Mouse (Mus musculus): ENCODE measurements around the gene Art4. TPM values are rescaled to one million over a fixed set of nuclear protein-coding genes. Genes with fewer than 3 reads are reported as not detected.

The Art4 gene
- 14.4 and 16.5 TPM in 2 replicates for polyA plus RNA-seq (2015; fragmentation: Nextera tagmentation; extraction: Ambion mirVana)

GRCm38 (mm10) chr6:136857186-136857872, at the start of gene Art4:
Art4 (minus strand) TSS chr6:136857733.
- H3K4me2 ChIP-seq: peak within 1 kb of the TSS; percentile 64
- peak within 1 kb of the TSS; percentile 95 for H3K27ac ChIP-seq
- H3K9me3 ChIP-seq (replicated peaks): no peaks in the 10 kb centered on the region
- ATAC-seq (replicated peaks; ENCODE audit: insufficient number of reproducible peaks, insufficient read depth, low FRiP score, low read depth): peak; percentile 53
- no peaks in the 10 kb centered on the region for H3K36me3 ChIP-seq
- peak within 1 kb of the TSS; percentile 46 for H3K9ac ChIP-seq
- peak within 1 kb of the TSS; percentile 43 for H3K4me3 ChIP-seq
- H3K4me1 ChIP-seq (replicated peaks): peaks cover 58% of the 10 kb centered on the region
- H3K27me3 ChIP-seq: no peaks in the 10 kb centered on the region
- 14% methylated on average over 18 of the region's 18 CpGs for WGBS

GRCm38 (mm10) chr6:136906937-136907293, 49.4 kb upstream of the Art4 start:
- Histone ChIP-seq H3K27me3 (no peaks in the 10 kb centered on the region), H3K9me3 (replicated peaks) (no peaks in the 10 kb centered on the region), H3K4me3 (no peak overlapping the region), H3K4me2 (no peak overlapping the region), H3K4me1 (replicated peaks) (peaks cover 15% of the 10 kb centered on the region), H3K36me3 (no peaks in the 10 kb centered on the region), H3K27ac (no peak overlapping the region), H3K9ac (no peak overlapping the region)
- ATAC-seq (replicated peaks; ENCODE audit: insufficient number of reproducible peaks, insufficient read depth, low FRiP score, low read depth): no peak
- WGBS: 74% methylated on average over 10 of the region's 10 CpGs

GRCm38 (mm10) chr6:136906283-136906936, 48.9 kb upstream of the Art4 start:
- no peak overlapping the region for H3K4me3 ChIP-seq
- H3K9me3 ChIP-seq (replicated peaks): no peaks in the 10 kb centered on the region
- no peak overlapping the region for H3K9ac ChIP-seq
- no peak overlapping the region for H3K4me2 ChIP-seq
- H3K27me3 ChIP-seq: no peaks in the 10 kb centered on the region
- 69% methylated on average over 19 of the region's 19 CpGs for WGBS
- H3K36me3 ChIP-seq: no peaks in the 10 kb centered on the region
- no peak overlapping the region for H3K27ac ChIP-seq
- peaks cover 15% of the 10 kb centered on the region for H3K4me1 ChIP-seq (replicated peaks)
- no peak; the same call in 1 of the 2 replicates for ATAC-seq (replicated peaks; ENCODE audit: insufficient number of reproducible peaks, insufficient read depth, low FRiP score, low read depth)

GRCm38 (mm10) chr6:136903885-136904470, 46.4 kb upstream of the Art4 start:
- Histone ChIP-seq H3K36me3 (no peaks in the 10 kb centered on the region), H3K9me3 (replicated peaks) (no peaks in the 10 kb centered on the region), H3K4me2 (no peak overlapping the region), H3K4me1 (replicated peaks) (0 out of 2 replicates have a peak, but pooled peaks cover 6% of the 10 kb centered on the region), H3K9ac (no peak overlapping the region), H3K4me3 (no peak overlapping the region), H3K27me3 (no peaks in the 10 kb centered on the region), H3K27ac (no peak overlapping the region)
- WGBS: 62% methylated on average over 8 of the region's 8 CpGs
- no peak for ATAC-seq (replicated peaks; ENCODE audit: insufficient number of reproducible peaks, insufficient read depth, low FRiP score, low read depth)

- no peaks in the 10 kb centered on the region for H3K9me3 ChIP-seq (replicated peaks)
- no peak overlapping the region for H3K4me2 ChIP-seq
- H3K4me3 ChIP-seq: no peak overlapping the region
- no peak overlapping the region for H3K27ac ChIP-seq
- peaks cover 16% of the 10 kb centered on the region for H3K4me1 ChIP-seq (replicated peaks)
- no peak overlapping the region for H3K9ac ChIP-seq
- WGBS: 79% methylated on average over 9 of the region's 9 CpGs
- ATAC-seq (replicated peaks; ENCODE audit: insufficient number of reproducible peaks, insufficient read depth, low FRiP score, low read depth): no peak
- no peaks in the 10 kb centered on the region for H3K36me3 ChIP-seq
- no peaks in the 10 kb centered on the region for H3K27me3 ChIP-seq
Observed at GRCm38 (mm10) chr6:136902527-136902926, 45.0 kb upstream of the Art4 start.

GRCm38 (mm10) chr6:136901010-136901409, 43.5 kb upstream of the Art4 start:
- H3K27me3 ChIP-seq: no peaks in the 10 kb centered on the region
- no peak for ATAC-seq (replicated peaks; ENCODE audit: insufficient number of reproducible peaks, insufficient read depth, low FRiP score, low read depth)
- H3K9ac ChIP-seq: no peak overlapping the region
- peaks cover 16% of the 10 kb centered on the region for H3K4me1 ChIP-seq (replicated peaks)
- WGBS: 72% methylated on average over 2 of the region's 2 CpGs
- no peaks in the 10 kb centered on the region for H3K36me3 ChIP-seq
- no peak overlapping the region for H3K4me3 ChIP-seq
- H3K27ac ChIP-seq: no peak overlapping the region
- H3K9me3 ChIP-seq (replicated peaks): no peaks in the 10 kb centered on the region
- no peak overlapping the region for H3K4me2 ChIP-seq

GRCm38 (mm10) chr6:136900369-136901009, 43.0 kb upstream of the Art4 start:
- WGBS: 46% methylated on average over 4 of the region's 4 CpGs
- Histone ChIP-seq H3K9me3 (replicated peaks) (no peaks in the 10 kb centered on the region), H3K4me3 (no peak overlapping the region), H3K36me3 (no peaks in the 10 kb centered on the region), H3K27ac (no peak overlapping the region), H3K9ac (no peak overlapping the region), H3K4me2 (no peak overlapping the region), H3K4me1 (replicated peaks) (peaks cover 16% of the 10 kb centered on the region), H3K27me3 (no peaks in the 10 kb centered on the region)
- no peak for ATAC-seq (replicated peaks; ENCODE audit: insufficient number of reproducible peaks, insufficient read depth, low FRiP score, low read depth)

GRCm38 (mm10) chr6:136898954-136899353, 41.4 kb upstream of the Art4 start:
- H3K4me2 ChIP-seq: no peak overlapping the region
- ATAC-seq (replicated peaks; ENCODE audit: insufficient number of reproducible peaks, insufficient read depth, low FRiP score, low read depth): no peak
- no peak overlapping the region for H3K4me3 ChIP-seq
- H3K36me3 ChIP-seq: no peaks in the 10 kb centered on the region
- peaks cover 19% of the 10 kb centered on the region for H3K4me1 ChIP-seq (replicated peaks)
- peak overlapping the region; percentile 63 for H3K27ac ChIP-seq
- H3K9ac ChIP-seq: no peak overlapping the region
- no peaks in the 10 kb centered on the region for H3K27me3 ChIP-seq
- H3K9me3 ChIP-seq (replicated peaks): no peaks in the 10 kb centered on the region
- 67% methylated on average over 2 of the region's 2 CpGs for WGBS

GRCm38 (mm10) chr6:136898222-136898621, 40.7 kb upstream of the Art4 start:
- ATAC-seq (replicated peaks; ENCODE audit: insufficient number of reproducible peaks, insufficient read depth, low FRiP score, low read depth): peak; percentile 62; the same call in 1 of the 2 replicates

GRCm38 (mm10) chr6:136897789-136898188, 40.3 kb upstream of the Art4 start:
- WGBS: 49% methylated on average over 4 of the region's 4 CpGs
- H3K4me2 ChIP-seq: no peak overlapping the region
- ATAC-seq (replicated peaks; ENCODE audit: insufficient number of reproducible peaks, insufficient read depth, low FRiP score, low read depth): 0 out of 2 replicates have a peak, but pooled peaks have one; percentile 17

More at GRCm38 (mm10) chr6:136898222-136898621, 40.7 kb upstream of the Art4 start:
- Histone ChIP-seq H3K27me3 (no peaks in the 10 kb centered on the region), H3K4me2 (no peak overlapping the region), H3K9ac (no peak overlapping the region), H3K36me3 (no peaks in the 10 kb centered on the region), H3K27ac (peak overlapping the region; percentile 63), H3K4me1 (replicated peaks) (peaks cover 19% of the 10 kb centered on the region), H3K4me3 (no peak overlapping the region), H3K9me3 (replicated peaks) (no peaks in the 10 kb centered on the region)
- WGBS: 16% methylated on average over 4 of the region's 4 CpGs

More at GRCm38 (mm10) chr6:136897789-136898188, 40.3 kb upstream of the Art4 start:
- H3K9me3 ChIP-seq (replicated peaks): no peaks in the 10 kb centered on the region
- peak overlapping the region; percentile 63 for H3K27ac ChIP-seq
- no peak overlapping the region for H3K4me3 ChIP-seq
- H3K27me3 ChIP-seq: no peaks in the 10 kb centered on the region
- no peaks in the 10 kb centered on the region for H3K36me3 ChIP-seq
- H3K9ac ChIP-seq: no peak overlapping the region
- peaks cover 19% of the 10 kb centered on the region for H3K4me1 ChIP-seq (replicated peaks)
